Mouse (Mus musculus) liver, postnatal 0 days (tissue): Measurements from ENCODE around the gene D6Wsu163e. TPM values are rescaled to one million over a fixed set of nuclear protein-coding genes. Genes with fewer than 3 reads are reported as not detected.

Experiments
- ATAC-seq: fragments of 200-750 bp; cut with Nextera tagmentation; 2 replicates; pipeline ENCODE4 v1.8.0; 2017; ENCODE audit warnings: mild to moderate bottlenecking, moderate library complexity
- DNase-seq: peaks from one replicate; pipeline ENCODE4 v3.0.0-alpha.2; 2016
- H3K27ac ChIP-seq: fragments of 300-500 bp; sonication (generic); 2 replicates; pipeline ENCODE4 v1.5.1; 2014; ENCODE audit warnings: antibody characterized with exemption, moderate library complexity, mild to moderate bottlenecking, low read depth
- H3K27me3 ChIP-seq: fragments of 300-500 bp; sonication (generic); 2 replicates; pipeline ENCODE4 v1.6.1; 2014; ENCODE audit warnings: low read length, control low read depth, mixed read lengths; ENCODE audit not compliant: insufficient read depth
- H3K36me3 ChIP-seq: fragments of 300-500 bp; sonication (generic); replicated peaks from 2 replicates; pipeline ENCODE4 v1.6.1; 2014; ENCODE audit warnings: mild to moderate bottlenecking, control low read depth, low read length, moderate library complexity, mixed read lengths; ENCODE audit not compliant: insufficient read depth
- H3K4me1 ChIP-seq: fragments of 300-500 bp; sonication (generic); 2 replicates; pipeline ENCODE4 v1.6.1; 2014; ENCODE audit warnings: antibody characterized with exemption, mild to moderate bottlenecking, control low read depth; ENCODE audit not compliant: insufficient read depth
- H3K4me2 ChIP-seq: fragments of 300-500 bp; sonication (generic); 2 replicates; pipeline ENCODE4 v1.6.1; 2014; ENCODE audit warnings: low read depth, mild to moderate bottlenecking, low read length, moderate library complexity, mixed read lengths
- H3K4me3 ChIP-seq: fragments of 300-500 bp; sonication (generic); 2 replicates; pipeline ENCODE4 v1.5.1; 2014; ENCODE audit warnings: low read depth, low read length
- H3K9ac ChIP-seq: fragments of 300-500 bp; sonication (generic); replicated peaks from 2 replicates; pipeline ENCODE4 v1.6.1; 2014; ENCODE audit warnings: mild to moderate bottlenecking, moderate library complexity
- H3K9me3 ChIP-seq: fragments of 300-500 bp; sonication (generic); 2 replicates; pipeline ENCODE4 v1.6.1; 2016; ENCODE audit warnings: mild to moderate bottlenecking, control low read depth, low read length, mixed read lengths
- CTCF ChIP-seq: sonication (generic); IDR thresholded peaks from 2 replicates; pipeline ENCODE4 v1.5.1; 2016; ENCODE audit warnings: antibody characterized with exemption, low read depth
- EP300 ChIP-seq: IDR thresholded peaks from 2 replicates; pipeline ENCODE4 v1.6.1; 2016; ENCODE audit warnings: antibody characterized with exemption, low read depth, mild to moderate bottlenecking
- WGBS: fragments of 180-500 bp; shearing (Covaris S2); extraction: QIAGEN DNeasy Blood & Tissue Kit; methylation state at CpG from one replicate; pipeline ENCODE4 v1.1.7; 2014; ENCODE audit not compliant: insufficient replicate concordance; 5-methylcytosine and 5-hydroxymethylcytosine counted together
- polyA plus RNA-seq: library from polyadenylated mRNA; unstranded; fragments of >200 nt; fragmentation: Nextera tagmentation; extraction: Ambion mirVana; gene quantifications from 2 replicates; pipeline ENCODE4 v1.2.1, GENCODE M21; 2015

Gene D6Wsu163e
- polyA plus RNA-seq, 1 experiment from 2014 or later, result 10.2 TPM

DNA sequence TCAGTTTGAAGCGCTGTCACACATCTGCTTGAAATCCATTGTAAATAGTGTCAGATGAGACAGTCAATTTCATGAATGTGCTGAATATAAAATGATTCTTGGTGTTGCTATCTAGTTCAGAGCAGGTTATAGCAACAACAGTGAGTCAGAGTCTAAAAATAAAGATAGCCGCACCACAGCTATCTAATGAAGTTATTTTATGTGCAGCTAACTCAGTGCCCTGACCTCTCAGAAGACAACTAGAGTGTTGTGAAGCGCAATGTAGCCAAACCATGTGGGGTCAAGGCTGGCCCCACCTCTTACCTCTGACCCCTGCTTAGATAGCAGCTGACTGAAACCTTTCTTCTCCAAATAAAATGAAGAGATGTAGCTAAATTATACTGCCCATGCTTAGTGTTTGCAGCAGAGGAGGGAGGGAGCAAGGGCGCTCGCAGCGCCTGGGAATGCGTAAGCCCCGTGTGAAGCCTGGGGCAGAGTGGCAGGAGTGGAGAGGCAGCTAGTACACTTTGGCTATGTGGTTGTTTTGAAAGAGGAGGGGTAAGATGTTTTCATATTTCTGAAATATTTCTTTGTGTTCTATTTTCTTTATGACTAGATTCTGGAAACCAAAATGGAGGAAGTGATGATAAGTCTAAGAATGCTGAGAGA, 21.7 kb downstream of the D6Wsu163e start:
- Histone ChIP-seq H3K9ac (no peak overlapping the region), H3K4me3 (no peak overlapping the region), H3K36me3 (peaks cover 47% of the 10 kb centered on the region), H3K9me3 (no peaks in the 10 kb centered on the region), H3K27ac (no peak overlapping the region), H3K4me1 (no peaks in the 10 kb centered on the region), H3K27me3 (no peaks in the 10 kb centered on the region), H3K4me2 (no peak overlapping the region)
- 87% methylated on average over 8 of the region's 8 CpGs for WGBS
- DNase-seq (no peak), ATAC-seq (no peak)
- TF ChIP-seq CTCF (no peak), EP300 (no peak)

DNA sequence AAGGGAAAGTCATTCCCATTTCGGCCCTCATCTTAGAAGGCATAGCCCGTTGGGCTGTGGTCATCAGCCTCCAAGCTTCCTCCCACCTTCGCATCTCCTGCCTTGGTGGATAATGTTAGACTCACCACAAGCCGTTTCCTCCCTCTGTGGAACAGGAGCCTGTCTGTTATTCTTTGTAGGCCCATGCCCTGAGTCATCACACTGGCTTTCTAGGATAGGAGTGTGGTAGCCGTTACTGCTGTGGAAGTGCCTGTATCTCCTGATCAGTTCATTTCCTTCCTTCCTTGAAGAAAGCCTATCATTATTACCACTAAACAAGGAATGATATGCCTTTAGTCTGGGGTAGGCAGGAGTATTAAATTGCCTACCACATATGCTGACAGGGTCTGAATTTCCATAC, 22.9 kb downstream of the D6Wsu163e start:
- no peak for DNase-seq
- Histone ChIP-seq H3K27me3 (no peaks in the 10 kb centered on the region), H3K4me1 (no peaks in the 10 kb centered on the region), H3K9ac (no peak overlapping the region), H3K27ac (no peak overlapping the region), H3K36me3 (peaks cover 37% of the 10 kb centered on the region), H3K4me2 (no peak overlapping the region), H3K9me3 (no peaks in the 10 kb centered on the region), H3K4me3 (no peak overlapping the region)
- TF ChIP-seq EP300 (no peak), CTCF (no peak)
- ATAC-seq, result no peak
- 54% methylated on average over 5 of the region's 5 CpGs for WGBS

DNA sequence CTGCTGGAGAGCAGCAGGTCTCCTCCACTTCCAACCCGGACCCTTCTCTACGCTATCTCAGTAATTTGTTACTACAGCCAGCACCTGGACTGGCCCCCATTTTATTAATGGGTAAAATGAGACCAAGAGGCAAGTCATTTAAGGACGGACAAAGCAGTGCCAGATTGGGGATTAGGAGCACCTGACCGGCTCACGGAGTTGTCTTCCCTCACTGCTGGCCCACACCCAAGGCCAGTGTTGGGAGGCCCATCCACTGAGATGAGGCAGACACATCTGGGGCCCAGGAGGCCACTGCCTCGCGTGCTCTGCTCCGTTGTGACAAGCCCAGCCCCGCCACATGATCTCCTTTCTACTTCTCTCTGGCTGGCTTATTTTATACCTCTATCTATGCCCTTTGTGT, 23.7 kb downstream of the D6Wsu163e start:
- no peak for ATAC-seq
- H3K9me3 ChIP-seq, result no peaks in the 10 kb centered on the region
- H3K4me3 ChIP-seq, result no peak overlapping the region
- H3K4me2 ChIP-seq, result no peak overlapping the region
- H3K27ac ChIP-seq, result no peak overlapping the region
- WGBS, result 87% methylated on average over 9 of the region's 9 CpGs
- peaks cover 41% of the 10 kb centered on the region for H3K36me3 ChIP-seq
- DNase-seq, result no peak
- H3K4me1 ChIP-seq, result no peaks in the 10 kb centered on the region
- TF ChIP-seq EP300 (no peak), CTCF (no peak)
- no peaks in the 10 kb centered on the region for H3K27me3 ChIP-seq
- no peak overlapping the region for H3K9ac ChIP-seq

GRCm38 (mm10) chr6:126966241-126967026, 26.7 kb downstream of the D6Wsu163e start:
- no peak for ATAC-seq
- Histone ChIP-seq H3K27me3 (no peaks in the 10 kb centered on the region), H3K9ac (no peak overlapping the region), H3K4me1 (no peaks in the 10 kb centered on the region), H3K36me3 (peaks cover 37% of the 10 kb centered on the region), H3K9me3 (no peaks in the 10 kb centered on the region), H3K4me2 (no peak overlapping the region), H3K4me3 (no peak overlapping the region), H3K27ac (no peak overlapping the region)
- 77% methylated on average over 14 of the region's 14 CpGs for WGBS
- TF ChIP-seq CTCF (no peak), EP300 (no peak)
- no peak for DNase-seq

- Histone ChIP-seq H3K9ac (no peak overlapping the region), H3K4me1 (no peaks in the 10 kb centered on the region), H3K4me3 (no peak overlapping the region), H3K27me3 (no peaks in the 10 kb centered on the region), H3K27ac (no peak overlapping the region), H3K36me3 (peaks cover 6% of the 10 kb centered on the region), H3K4me2 (no peak overlapping the region), H3K9me3 (no peaks in the 10 kb centered on the region)
- ATAC-seq, result no peak
- 19% methylated on average over 5 of the region's 5 CpGs for WGBS
- TF ChIP-seq EP300 (no peak), CTCF (no peak)
- DNase-seq, result no peak
These were observed 41.9 kb downstream of the D6Wsu163e start for GRCm38 (mm10) chr6:126981539-126982234.

GRCm38 (mm10) chr6:126993676-126994075, 53.9 kb downstream of the D6Wsu163e start:
- H3K27ac ChIP-seq, result no peak overlapping the region
- WGBS, result 62% methylated on average over 2 of the region's 2 CpGs
- no peaks in the 10 kb centered on the region for H3K36me3 ChIP-seq
- H3K9ac ChIP-seq, result no peak overlapping the region
- H3K4me3 ChIP-seq, result no peak overlapping the region
- H3K4me2 ChIP-seq, result no peak overlapping the region
- H3K9me3 ChIP-seq, result no peaks in the 10 kb centered on the region
- H3K4me1 ChIP-seq, result no peaks in the 10 kb centered on the region
- H3K27me3 ChIP-seq, result no peaks in the 10 kb centered on the region
- ATAC-seq, result no peak
- no peak for TF ChIP-seq EP300
- TF ChIP-seq CTCF, result no peak
- no peak for DNase-seq
